Mouse (Mus musculus) myocyte (in vitro differentiated cells): ENCODE data around the gene Susd1.

Source experiments
- E2F4 ChIP-seq: IDR thresholded peaks from one replicate; pipeline ENCODE4 v1.6.1; 2011; ENCODE audit warnings: mild to moderate bottlenecking, control low read depth, moderate library complexity; ENCODE audit not compliant: insufficient read depth
- MAX ChIP-seq: IDR thresholded peaks from one replicate; pipeline ENCODE4 v1.6.1; 2011; ENCODE audit warnings: low read depth, mild to moderate bottlenecking, control low read depth
- POLR2A ChIP-seq: IDR thresholded peaks from one replicate; pipeline ENCODE4 v1.6.1; 2011; ENCODE audit warnings: low read depth, mild to moderate bottlenecking, control low read depth, moderate library complexity; ENCODE audit not compliant: insufficient read length
- POLR2AphosphoS2 ChIP-seq: IDR thresholded peaks from one replicate; pipeline ENCODE4 v1.6.1; 2011; ENCODE audit warnings: low read depth, control low read depth; ENCODE audit not compliant: insufficient read length
- REST ChIP-seq: IDR thresholded peaks from one replicate; pipeline ENCODE4 v1.6.1; 2011; ENCODE audit warnings: mild to moderate bottlenecking, control low read depth, moderate library complexity; ENCODE audit not compliant: insufficient read depth, insufficient read length

- TF ChIP-seq E2F4 (no peak), POLR2AphosphoS2 (no peak), POLR2A (no peak), MAX (no peak), REST (no peak)
Measured at GRCm38 (mm10) chr4:59340046-59340445, 98.4 kb downstream of the Susd1 start.
